Mouse (Mus musculus): ENCODE measurements around the gene Lyve1. TPM values are rescaled to one million over a fixed set of nuclear protein-coding genes. Genes with fewer than 3 reads are reported as not detected.

The Lyve1 gene
- polyA plus RNA-seq, 1 experiment = not detected

DNA sequence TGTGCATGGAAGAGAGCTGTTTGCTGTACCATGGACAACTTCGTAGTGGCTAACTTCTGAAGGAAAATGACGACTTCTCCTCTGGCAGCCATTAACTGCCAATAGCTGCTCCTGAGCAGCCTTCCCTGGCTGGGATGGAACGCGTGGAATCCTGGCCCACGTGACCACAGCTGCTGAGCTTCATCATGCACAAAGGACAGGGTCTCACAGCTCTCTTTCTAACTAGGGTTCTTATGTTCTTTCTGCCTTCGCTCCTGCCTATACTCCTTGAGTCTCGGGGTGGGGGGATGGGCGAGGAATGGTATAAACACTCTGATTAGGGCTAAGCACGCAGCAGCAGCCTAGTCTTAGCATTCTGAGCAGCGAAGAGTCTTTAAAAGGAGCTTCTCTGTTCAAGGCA is 2.0 kb upstream of the Lyve1 start:
- TF ChIP-seq GATA1 (IDR thresholded peaks at IDR 0.05; ENCODE audit: low read length) = no peak

DNA sequence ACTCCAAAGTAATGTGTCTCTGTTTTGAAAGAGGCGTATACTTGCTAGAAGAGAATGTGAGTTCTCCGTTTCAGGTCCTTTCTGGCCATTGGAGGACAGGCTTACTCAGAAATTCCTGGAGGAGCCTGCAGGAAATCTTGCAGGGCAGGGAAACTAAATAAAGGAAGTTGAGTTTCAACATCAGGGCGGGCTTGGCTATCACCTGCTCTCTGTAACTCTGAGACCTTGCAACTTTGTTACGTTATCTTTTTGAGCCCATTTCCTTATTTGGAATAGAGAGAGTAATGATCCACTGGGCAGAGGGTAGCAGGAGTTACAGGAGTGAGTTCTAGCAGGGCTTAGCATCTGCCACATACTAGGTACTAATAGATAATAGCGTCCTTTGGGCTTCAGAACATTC is 2.9 kb downstream of the Lyve1 start:
- no peak for TF ChIP-seq GATA1 (IDR thresholded peaks at IDR 0.05; ENCODE audit: low read length)

GRCm38 (mm10) chr7:110855604-110856003 is 7.4 kb downstream of the Lyve1 start:
- no peak for TF ChIP-seq GATA1 (IDR thresholded peaks at IDR 0.05; ENCODE audit: low read length)

- TF ChIP-seq GATA1 (IDR thresholded peaks at IDR 0.05; ENCODE audit: low read length) = no peak
Observed at GRCm38 (mm10) chr7:110854927-110855546, 8.0 kb downstream of the Lyve1 start.

DNA sequence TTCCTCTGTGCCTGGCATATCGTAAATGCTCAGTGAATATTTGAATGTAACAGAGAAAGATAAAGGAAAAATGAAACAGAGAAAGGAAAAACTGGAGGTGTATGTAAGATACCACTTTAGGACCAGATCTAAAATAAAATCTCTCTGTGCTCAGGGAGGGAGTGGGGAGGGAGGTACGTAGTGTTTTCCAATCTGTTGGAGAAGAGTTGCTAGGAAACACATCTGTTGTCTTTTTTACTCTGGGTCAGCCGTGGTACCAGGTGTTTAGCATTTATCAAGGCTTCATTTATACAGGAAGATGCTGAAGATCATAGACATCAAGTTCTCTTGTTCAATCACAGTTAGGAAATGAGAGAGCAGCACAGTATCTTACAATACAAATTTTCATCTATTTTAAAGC is 8.5 kb downstream of the Lyve1 start:
- TF ChIP-seq GATA1 (IDR thresholded peaks at IDR 0.05; ENCODE audit: low read length) = no peak

- TF ChIP-seq GATA1 (IDR thresholded peaks at IDR 0.05; ENCODE audit: low read length) = no peak
Observed at GRCm38 (mm10) chr7:110853611-110854010, 9.4 kb downstream of the Lyve1 start.

DNA sequence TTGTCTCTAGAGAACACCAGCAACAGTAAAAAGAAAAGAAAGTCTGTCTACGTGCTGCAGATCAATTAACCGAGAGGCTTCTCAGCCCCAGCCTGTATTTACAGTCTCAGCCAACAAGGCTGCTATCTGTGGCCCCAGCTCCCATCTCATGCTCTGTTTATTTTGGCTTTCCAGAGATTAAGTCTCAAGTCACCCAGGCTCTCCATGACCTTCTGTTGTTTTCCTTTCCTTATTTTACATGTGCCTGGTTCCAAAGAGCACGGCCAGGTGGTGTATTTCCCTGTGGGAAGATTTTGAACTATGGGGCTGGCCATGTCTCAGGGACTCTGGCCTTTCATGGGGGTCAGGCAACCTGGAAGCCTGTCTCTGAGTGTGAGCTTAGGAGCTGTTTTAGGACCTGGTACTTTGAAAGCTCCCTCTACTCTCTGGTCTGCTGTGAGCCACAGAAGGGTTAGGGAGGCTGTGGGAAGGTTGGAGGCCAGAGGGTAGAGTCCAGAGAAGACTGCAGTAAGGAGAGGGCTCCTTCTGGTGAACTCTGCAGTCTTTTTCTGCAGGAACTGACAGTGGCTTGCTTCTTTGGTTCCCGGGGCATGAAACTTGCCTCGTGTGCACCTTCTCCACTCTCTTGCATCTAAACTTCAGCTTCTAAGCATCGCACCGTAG is 11.4 kb downstream of the Lyve1 start:
- no peak for TF ChIP-seq GATA1 (IDR thresholded peaks at IDR 0.05; ENCODE audit: low read length)

- no peak for TF ChIP-seq GATA1 (IDR thresholded peaks at IDR 0.05; ENCODE audit: low read length)
Observed at GRCm38 (mm10) chr7:110848371-110848770, 14.7 kb downstream of the Lyve1 start.

DNA sequence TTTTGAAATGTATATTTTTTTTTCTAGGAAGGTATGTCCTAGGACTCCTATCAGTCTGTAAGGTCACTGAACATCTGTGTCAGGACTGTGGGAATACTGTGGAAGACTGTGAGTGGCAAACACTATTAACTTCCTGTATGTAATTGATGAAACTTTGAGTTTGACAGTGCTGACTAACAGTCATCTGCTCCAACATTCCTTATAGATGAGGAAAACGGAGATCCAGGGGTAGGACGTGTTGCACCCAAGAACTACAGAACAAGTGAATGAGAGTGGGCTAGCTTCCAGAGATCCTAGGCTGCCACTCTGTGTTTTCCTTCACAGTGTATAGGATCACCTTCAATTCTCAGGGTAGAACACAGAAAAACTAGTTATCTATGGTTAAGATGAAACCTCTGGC is 15.7 kb downstream of the Lyve1 start:
- TF ChIP-seq GATA1 (IDR thresholded peaks at IDR 0.05; ENCODE audit: low read length) = no peak

GRCm38 (mm10) chr7:110843916-110844874 is 18.8 kb downstream of the Lyve1 start, which contains the start of gene Rnf141:
Gene Rnf141, minus strand, starts transcription at chr7:110844457.
- TF ChIP-seq GATA1 (IDR thresholded peaks at IDR 0.05; ENCODE audit: low read length) = no peak

GRCm38 (mm10) chr7:110840332-110840731 is 22.7 kb downstream of the Lyve1 start:
- TF ChIP-seq GATA1 (IDR thresholded peaks at IDR 0.05; ENCODE audit: low read length) = no peak

DNA sequence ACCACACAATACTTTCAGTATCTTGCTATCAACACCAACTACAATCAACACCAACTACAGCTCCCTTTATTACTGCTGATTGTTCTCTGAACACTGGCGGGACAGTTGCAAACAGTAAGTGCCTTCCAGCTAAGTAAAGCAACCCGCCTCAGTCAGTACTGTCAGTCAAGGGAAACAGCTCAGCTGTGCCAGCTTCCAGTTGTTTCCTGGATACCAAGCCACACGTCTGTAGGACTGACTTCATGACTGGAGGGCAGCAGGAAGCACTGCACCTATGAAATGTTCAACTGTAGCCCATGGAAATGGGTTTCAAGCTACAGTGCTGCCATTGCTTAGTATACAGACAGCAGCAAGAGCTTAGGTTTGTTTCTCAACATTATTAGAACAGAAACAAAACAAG is 28.5 kb downstream of the Lyve1 start:
- no peak for TF ChIP-seq GATA1 (IDR thresholded peaks at IDR 0.05; ENCODE audit: low read length)

DNA sequence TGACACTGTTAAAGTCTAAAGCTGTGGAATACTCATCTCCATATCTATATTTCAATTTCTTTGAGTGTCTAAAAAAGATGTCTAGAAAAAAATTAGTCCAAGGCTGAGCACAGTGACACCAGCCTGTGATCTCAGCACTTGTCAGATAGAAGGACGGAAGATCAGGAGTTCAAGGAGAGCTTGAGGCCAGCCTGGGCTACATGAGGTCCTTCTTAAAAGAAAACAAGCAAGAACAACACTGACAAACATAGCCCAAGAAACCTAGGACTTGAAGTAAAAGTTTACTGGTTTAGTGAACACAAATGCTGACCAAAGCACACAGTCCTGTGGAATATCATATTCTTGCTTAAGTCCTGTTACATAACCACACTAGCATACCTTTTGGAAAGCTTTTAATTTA is 29.0 kb downstream of the Lyve1 start:
- TF ChIP-seq GATA1 (IDR thresholded peaks at IDR 0.05; ENCODE audit: low read length) = no peak

DNA sequence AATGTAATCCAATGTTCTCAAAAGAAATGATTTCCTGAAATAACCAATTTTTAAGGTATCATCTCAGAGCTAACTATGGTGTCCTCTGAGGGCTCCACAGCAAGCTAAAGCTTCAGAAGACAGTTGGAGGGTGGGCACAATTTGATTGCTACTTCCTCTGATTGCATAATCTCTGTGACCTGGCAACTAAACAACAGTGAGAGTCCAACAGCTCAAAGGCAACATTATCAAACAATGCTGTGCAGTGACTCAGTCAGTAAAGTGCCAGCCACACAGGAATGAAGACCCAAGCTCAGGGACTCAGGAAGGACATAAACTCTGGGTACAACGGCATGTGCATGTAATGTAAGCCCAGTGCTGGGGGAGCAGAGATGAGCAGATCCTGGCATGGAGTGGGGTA is 30.0 kb downstream of the Lyve1 start:
- no peak for TF ChIP-seq GATA1 (IDR thresholded peaks at IDR 0.05; ENCODE audit: low read length)

- no peak for TF ChIP-seq GATA1 (IDR thresholded peaks at IDR 0.05; ENCODE audit: low read length)
Observed at GRCm38 (mm10) chr7:110823995-110824953, 38.8 kb downstream of the Lyve1 start.
